Mouse (Mus musculus): Measurements from ENCODE around the gene Wdr70.

Gene Wdr70

DNA sequence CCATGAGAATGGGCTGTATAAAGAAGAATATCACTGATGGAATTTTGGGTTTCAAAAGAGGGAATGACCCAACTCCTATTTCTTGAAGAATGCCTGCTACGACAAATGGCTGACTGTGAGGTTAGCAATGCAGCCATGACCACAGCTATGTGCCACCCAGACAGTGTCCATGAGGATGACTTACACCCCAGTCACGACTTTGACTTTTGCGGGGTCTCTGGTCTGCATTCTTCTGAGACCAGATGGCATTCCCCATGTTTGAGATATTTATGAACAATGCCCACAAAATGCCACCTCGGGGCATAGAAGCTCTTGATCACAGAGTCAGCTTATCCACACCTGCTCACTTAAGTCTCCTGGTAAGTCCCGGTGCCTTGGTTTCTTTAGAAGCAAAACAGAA lies 236.1 kb downstream of the Wdr70 start:
- no peak for DNase-seq (ENCODE audit: low spot score)

DNA sequence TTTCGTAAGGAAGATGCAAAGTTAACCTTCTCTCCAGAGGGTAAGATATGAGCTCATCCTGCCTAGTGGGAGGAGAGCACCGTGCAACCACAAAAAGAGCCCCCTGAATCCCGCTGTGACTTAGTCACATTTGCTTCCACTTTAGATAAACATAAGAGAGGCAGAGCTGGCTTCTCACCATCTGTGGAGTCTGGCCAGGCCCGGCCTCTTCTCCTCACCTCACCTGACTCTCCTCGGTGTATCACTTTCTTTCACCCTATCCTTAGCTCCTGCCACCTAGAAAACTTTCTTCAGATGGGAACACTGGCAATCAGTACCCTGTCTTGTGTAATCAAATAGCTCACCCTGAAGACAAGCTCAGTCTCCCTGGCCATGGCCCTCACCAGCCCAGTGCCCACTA lies 240.2 kb downstream of the Wdr70 start:
- no peak for DNase-seq (ENCODE audit: low spot score)

DNA sequence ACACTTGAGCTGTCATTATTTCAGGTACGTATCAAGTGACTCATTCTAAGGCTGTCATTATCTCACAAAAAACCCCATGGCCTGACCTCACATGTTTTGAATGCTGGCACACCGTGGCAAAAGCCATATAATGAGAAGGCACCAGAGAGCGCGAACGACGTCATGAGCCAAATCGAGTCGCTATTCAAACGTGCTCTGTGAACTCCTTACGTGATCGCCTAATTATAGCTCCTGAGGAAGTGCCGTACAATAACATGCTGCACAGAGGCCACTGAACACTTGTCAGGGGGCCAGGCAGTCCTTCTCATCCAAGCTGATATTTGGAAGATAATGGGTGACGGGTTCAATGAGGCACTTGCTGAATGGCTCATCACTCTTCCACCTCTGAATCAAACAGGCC lies 241.6 kb downstream of the Wdr70 start:
- DNase-seq (ENCODE audit: low spot score): no peak

DNA sequence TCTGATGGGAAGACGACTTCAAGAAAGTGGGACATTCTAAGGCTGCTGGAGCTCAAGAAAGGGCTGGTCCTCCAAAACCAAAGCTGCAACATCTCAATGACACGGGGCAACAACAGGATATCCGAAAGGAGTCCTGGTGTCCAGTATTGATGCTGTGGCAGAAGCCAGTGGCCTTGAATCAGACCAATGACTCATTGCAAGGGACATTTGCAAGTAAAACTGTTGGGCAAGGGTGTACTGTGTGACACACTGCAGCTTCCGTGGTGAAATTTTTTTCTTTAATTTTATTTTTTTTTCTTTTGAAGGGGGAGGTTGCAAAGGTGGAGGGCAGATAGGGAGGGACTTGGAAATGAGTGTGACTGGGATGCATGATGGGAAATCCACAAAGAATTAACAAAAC lies 256.6 kb downstream of the Wdr70 start:
- DNase-seq (ENCODE audit: low spot score): no peak

DNA sequence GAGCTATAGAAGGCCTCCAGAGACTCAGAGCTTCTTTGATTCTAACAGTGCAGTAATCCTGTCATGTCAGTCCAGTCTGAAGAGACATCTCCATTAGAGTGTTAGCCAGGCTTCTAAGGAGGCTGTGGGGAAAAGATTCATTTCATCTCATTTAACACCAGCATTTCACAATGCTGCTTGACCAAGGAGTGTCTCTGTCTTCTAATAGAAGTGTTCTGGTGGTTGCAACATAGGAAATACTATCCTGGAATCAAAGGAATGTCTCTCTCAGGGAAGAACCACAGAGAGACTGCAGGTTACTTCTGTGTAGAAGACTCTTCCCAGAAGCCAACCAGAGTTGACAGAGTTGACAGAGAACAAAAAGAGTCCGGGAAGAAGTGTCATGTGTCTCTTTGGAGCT lies 257.3 kb downstream of the Wdr70 start:
- DNase-seq (ENCODE audit: low spot score): no peak

- no peak for DNase-seq (ENCODE audit: low spot score)
Measured at GRCm38 (mm10) chr15:7838921-7839309, 260.1 kb downstream of the Wdr70 start.

GRCm38 (mm10) chr15:7838060-7838920 lies 260.7 kb downstream of the Wdr70 start:
- DNase-seq (ENCODE audit: low spot score): no peak

GRCm38 (mm10) chr15:7835404-7835803 lies 263.6 kb downstream of the Wdr70 start:
- DNase-seq (ENCODE audit: low spot score): no peak

- no peak for DNase-seq (ENCODE audit: low spot score)
Measured at GRCm38 (mm10) chr15:7825530-7825929, 273.5 kb downstream of the Wdr70 start.

GRCm38 (mm10) chr15:7823886-7824285 lies 275.1 kb downstream of the Wdr70 start:
- no peak for DNase-seq (ENCODE audit: low spot score)
